Mouse (Mus musculus) forebrain, embryonic 11.5 days (tissue): ENCODE results near the gene Gps1. TPM values are rescaled to one million over a fixed set of nuclear protein-coding genes. Genes with fewer than 3 reads are reported as not detected.
A peak's percentile ranks its signal among the peaks of the same experiment; 100 is the strongest.

ENCODE experiments used
- ATAC-seq: fragments of 200-750 bp; cut with Nextera tagmentation; replicated peaks from 2 replicates; pipeline ENCODE4 v1.8.0; 2017; ENCODE audit warnings: moderate TSS enrichment; ENCODE audit not compliant: low FRiP score
- DNase-seq: peaks from one replicate; pipeline ENCODE4 v3.0.0-alpha.2; 2017; ENCODE audit warnings: low spot score
- H3K27ac ChIP-seq: fragments of 300-500 bp; sonication (generic); 2 replicates; pipeline ENCODE4 v1.5.1; 2014; ENCODE audit warnings: low read depth, low read length
- H3K27me3 ChIP-seq: fragments of 300-500 bp; sonication (generic); 2 replicates; pipeline ENCODE4 v1.6.1; 2014; ENCODE audit warnings: mild to moderate bottlenecking, low read length, mixed read lengths; ENCODE audit not compliant: control insufficient read depth, insufficient read depth
- H3K36me3 ChIP-seq: fragments of 300-500 bp; sonication (generic); 2 replicates; pipeline ENCODE4 v1.6.1; 2014; ENCODE audit warnings: mild to moderate bottlenecking, low read length, moderate library complexity, mixed read lengths; ENCODE audit not compliant: control insufficient read depth, insufficient read depth
- H3K4me1 ChIP-seq: fragments of 300-500 bp; sonication (generic); replicated peaks from 2 replicates; pipeline ENCODE4 v1.6.1; 2014; ENCODE audit warnings: low read length, mixed read lengths; ENCODE audit not compliant: control insufficient read depth, insufficient read depth
- H3K4me2 ChIP-seq: fragments of 300-500 bp; sonication (generic); 2 replicates; pipeline ENCODE4 v1.6.1; 2014; ENCODE audit warnings: low read depth, mild to moderate bottlenecking, low read length, moderate library complexity, mixed read lengths; ENCODE audit not compliant: severe bottlenecking
- H3K4me3 ChIP-seq: fragments of 300-500 bp; sonication (generic); 2 replicates; pipeline ENCODE4 v1.5.1; 2014; ENCODE audit warnings: low read depth, low read length
- H3K9ac ChIP-seq: fragments of 300-500 bp; sonication (generic); 2 replicates; pipeline ENCODE4 v1.6.1; 2014; ENCODE audit warnings: low read length
- H3K9me3 ChIP-seq: fragments of 300-500 bp; sonication (generic); 2 replicates; pipeline ENCODE4 v1.6.1; 2016; ENCODE audit warnings: low read length, mixed read lengths; ENCODE audit not compliant: control insufficient read depth
- WGBS: fragments of 180-500 bp; shearing (Covaris S2); extraction: QIAGEN DNeasy Blood & Tissue Kit; methylation state at CpG from one replicate; pipeline ENCODE4 v1.1.7; 2014; 5-methylcytosine and 5-hydroxymethylcytosine counted together
- polyA plus RNA-seq: library from polyadenylated mRNA; unstranded; fragments of >200 nt; fragmentation: Nextera tagmentation; extraction: Ambion mirVana; gene quantifications from 2 replicates; pipeline ENCODE4 v1.2.1, GENCODE M21; 2014

Gps1 gene
- polyA plus RNA-seq, 1 experiment from 2014 or later = 271 TPM

DNA sequence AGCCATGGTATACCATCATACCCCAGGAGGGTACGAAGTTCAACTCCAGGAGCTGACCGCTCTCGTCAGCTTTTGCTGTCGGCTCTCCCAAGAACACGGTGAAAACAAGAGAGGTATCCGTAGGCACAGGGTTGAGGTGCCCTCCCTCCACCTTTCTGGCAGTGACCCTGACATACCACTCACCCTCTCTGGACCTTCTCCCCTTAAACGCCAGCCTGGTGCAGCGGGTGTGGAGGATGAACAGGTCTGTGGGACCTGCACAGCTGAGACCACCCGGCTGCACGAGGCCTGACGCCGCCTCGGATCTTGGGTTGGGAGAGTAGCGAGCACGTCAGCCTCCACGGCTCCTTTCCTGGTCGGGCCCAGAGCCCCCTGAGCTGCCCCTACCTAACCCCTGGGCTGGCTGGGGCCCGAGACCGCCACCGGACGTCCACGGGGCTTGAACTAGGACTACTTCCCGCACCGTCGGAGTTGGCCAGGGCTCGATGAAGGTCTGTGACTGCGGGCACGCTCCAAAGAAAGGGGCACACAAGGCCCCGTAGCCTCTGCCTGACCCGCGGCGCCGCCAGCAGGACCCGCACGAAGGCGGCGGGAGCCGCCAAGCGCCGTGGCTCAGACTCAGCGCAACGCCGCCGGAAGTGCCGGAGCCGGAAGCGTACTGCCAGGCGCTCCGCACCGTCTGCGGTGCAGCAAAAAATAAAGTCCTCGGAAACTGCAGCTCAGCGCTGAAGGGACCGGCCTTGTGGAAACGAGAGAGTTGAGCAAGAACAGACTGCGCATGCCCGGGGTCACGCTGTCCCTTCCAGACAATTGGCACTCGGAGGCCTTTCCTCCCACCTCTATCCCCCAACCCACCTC lies 11.9 kb downstream of the Gps1 start, which contains the start of gene Dus1l:
Gene Dus1l, minus strand, starts transcription at position 648 of the 858 bp plus-strand sequence.
- Histone ChIP-seq H3K4me2 (peak within 1 kb of the TSS; percentile 96), H3K9me3 (no peaks in the 10 kb centered on the region), H3K4me3 (peak within 1 kb of the TSS; percentile 97), H3K4me1 (peaks cover 11% of the 10 kb centered on the region; the same call in 1 of the 2 replicates), H3K9ac (peak within 1 kb of the TSS; percentile 93), H3K36me3 (peaks cover 11% of the 10 kb centered on the region), H3K27ac (peak within 1 kb of the TSS; percentile 63; the same call in 1 of the 2 replicates), H3K27me3 (no peaks in the 10 kb centered on the region)
- peak; percentile 87 for ATAC-seq
- DNase-seq = peak; percentile 99
- 2% methylated on average over 59 of the region's 59 CpGs for WGBS

DNA sequence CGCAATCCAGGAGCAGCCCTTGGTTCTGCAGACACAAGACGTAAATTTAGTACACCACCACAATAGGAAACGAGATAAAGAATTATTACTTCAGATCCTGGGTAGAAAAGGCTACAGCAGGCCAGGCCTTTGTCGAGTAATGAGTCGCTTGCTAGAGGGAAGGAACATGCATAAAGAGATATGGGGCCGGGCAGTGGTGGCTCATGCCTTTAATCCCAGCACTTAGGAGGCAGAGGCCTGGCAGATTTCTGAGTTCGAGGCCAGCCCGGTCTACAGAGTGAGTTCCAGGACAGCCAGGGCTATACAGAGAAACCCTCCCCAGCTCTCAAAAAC lies 12.5 kb downstream of the Gps1 start:
- WGBS = 25% methylated on average over 8 of the region's 8 CpGs
- H3K4me2 ChIP-seq = peak overlapping the region; percentile 96
- DNase-seq = no peak
- H3K9me3 ChIP-seq = no peaks in the 10 kb centered on the region
- peak overlapping the region; percentile 93 for H3K9ac ChIP-seq
- H3K4me3 ChIP-seq = peak overlapping the region; percentile 97
- H3K4me1 ChIP-seq = peaks cover 11% of the 10 kb centered on the region; the same call in 1 of the 2 replicates
- H3K27ac ChIP-seq = peak overlapping the region; percentile 63; the same call in 1 of the 2 replicates
- no peaks in the 10 kb centered on the region for H3K27me3 ChIP-seq
- peaks cover 11% of the 10 kb centered on the region for H3K36me3 ChIP-seq
- peak; percentile 22; the same call in 1 of the 2 replicates for ATAC-seq

DNA sequence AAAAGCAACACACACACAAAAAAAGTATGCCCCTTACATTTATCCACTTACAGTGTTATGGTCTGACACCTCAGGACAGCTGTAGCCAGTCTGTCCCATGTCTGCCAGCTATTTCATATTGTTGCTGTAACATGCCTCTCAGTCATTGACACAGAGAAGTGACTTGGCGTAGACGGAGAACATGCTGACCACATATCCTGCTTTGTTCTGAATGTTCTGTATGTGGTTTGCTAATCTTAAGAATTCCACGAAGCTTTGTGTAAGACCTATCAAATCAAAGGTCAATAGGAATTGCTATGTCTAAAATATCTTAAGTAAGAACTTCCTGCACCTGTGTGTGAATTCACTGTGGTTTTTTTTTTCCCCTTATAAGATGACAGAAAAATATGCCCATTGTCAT lies 14.2 kb downstream of the Gps1 start:
- H3K27me3 ChIP-seq = no peaks in the 10 kb centered on the region
- H3K36me3 ChIP-seq = peaks cover 4% of the 10 kb centered on the region
- no peaks in the 10 kb centered on the region for H3K9me3 ChIP-seq
- no peak overlapping the region for H3K27ac ChIP-seq
- no peak for ATAC-seq
- H3K9ac ChIP-seq = no peak overlapping the region
- 91% methylated on average over 3 of the region's 3 CpGs for WGBS
- H3K4me1 ChIP-seq = peaks cover 11% of the 10 kb centered on the region; the same call in 1 of the 2 replicates
- no peak overlapping the region for H3K4me2 ChIP-seq
- no peak overlapping the region for H3K4me3 ChIP-seq
- no peak for DNase-seq

DNA sequence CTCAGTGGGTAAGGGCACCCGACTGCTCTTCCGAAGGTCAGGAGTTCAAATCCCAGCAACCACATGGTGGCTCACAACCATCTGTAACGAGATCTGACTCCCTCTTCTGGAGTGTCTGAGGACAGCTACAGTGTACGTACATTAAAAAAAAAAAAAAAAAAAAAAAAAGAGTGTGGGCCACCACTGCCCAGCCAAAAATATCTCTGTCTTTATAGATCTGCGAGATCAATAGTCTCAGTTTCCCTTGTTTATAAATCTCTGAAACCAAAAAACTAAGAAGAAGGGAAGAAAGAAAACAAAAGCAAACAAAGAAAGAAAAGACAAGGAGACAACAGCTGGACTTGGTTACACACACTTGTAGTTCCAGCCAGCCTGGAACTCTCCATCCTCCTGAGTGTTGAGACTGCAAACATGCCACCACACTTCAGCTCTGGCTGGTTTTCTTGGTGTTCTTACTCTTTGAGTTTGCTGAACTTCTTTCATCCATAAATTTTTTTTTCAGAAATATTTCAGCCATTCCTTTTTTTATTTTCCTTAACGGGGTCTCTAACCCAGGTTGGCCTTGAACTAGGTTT lies 15.3 kb downstream of the Gps1 start:
- Histone ChIP-seq H3K27me3 (no peaks in the 10 kb centered on the region), H3K4me2 (no peak overlapping the region), H3K4me3 (no peak overlapping the region), H3K9ac (no peak overlapping the region; the same call in 1 of the 2 replicates), H3K27ac (no peak overlapping the region), H3K4me1 (peaks cover 11% of the 10 kb centered on the region; the same call in 1 of the 2 replicates), H3K9me3 (no peaks in the 10 kb centered on the region), H3K36me3 (no peaks in the 10 kb centered on the region)
- ATAC-seq (no peak), DNase-seq (no peak)
- WGBS = 75% methylated on average over 6 of the region's 6 CpGs

DNA sequence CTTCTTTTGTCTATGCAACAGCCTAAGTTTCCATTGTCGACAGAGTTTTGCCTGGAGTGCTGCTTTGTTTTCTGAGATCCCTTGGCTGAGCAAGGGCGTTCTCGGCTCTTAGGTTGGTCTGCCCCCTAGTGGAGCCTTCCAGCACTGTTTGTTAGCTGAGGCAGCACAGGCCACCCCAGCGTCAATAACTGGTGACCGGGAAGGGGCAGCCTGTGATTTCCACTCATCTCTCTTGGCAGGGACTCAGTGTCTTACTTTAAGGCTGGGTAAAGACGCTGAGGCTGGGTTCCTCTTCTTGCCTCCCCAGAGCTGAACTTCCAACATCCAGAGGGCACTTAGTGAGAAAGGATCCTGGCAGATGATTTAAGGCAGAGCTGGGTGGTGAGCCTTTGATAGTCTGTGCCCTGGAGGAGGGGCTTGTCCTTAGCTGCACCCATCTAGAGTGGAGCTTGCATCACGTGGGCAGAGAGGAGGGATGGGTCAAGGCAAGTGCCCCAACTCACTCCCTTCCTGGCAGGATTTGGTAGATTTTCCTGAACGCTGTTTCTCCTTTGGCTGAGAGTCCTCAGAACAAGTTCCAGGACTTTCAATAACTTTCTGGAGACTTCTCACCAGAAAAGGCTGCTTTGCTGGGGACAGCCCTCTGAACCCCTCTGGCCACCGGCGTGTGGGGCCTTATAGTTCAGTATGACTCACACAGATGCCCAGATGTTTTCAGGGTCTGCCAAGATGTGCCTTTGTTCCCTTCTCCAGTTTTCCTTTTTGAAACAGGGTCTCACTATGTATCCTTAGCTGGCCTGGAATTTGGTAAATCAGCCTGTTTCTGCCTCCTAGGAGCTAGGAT lies 16.2 kb downstream of the Gps1 start:
- Histone ChIP-seq H3K4me2 (no peak overlapping the region), H3K4me1 (peaks cover 7% of the 10 kb centered on the region; the same call in 1 of the 2 replicates), H3K9ac (peak overlapping the region; percentile 39; the same call in 1 of the 2 replicates), H3K36me3 (no peaks in the 10 kb centered on the region; the same call in 1 of the 2 replicates), H3K4me3 (no peak overlapping the region), H3K9me3 (no peaks in the 10 kb centered on the region), H3K27me3 (no peaks in the 10 kb centered on the region), H3K27ac (no peak overlapping the region)
- WGBS = 12% methylated on average over 10 of the region's 10 CpGs
- peak; percentile 92 for DNase-seq
- ATAC-seq = peak; percentile 51

DNA sequence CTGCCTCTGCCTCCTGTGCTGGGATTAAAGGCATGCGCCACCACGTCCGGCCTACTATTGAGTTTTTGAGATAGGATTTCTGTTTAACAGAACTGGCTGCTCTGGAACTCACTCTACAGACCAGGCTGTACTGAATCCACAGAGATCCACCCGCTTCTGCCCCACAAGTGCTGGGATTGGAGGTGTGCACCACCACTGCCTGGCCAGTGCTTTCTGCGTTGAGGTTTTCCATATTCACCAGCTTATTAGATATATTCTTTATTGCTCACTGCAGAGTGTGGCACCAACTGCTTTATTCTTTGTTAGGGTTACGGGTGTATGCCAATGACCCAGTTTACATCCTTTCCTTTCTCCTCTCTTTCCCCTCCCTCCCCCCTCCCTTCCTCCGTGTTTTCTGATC lies 20.2 kb downstream of the Gps1 start:
- no peak overlapping the region for H3K27ac ChIP-seq
- ATAC-seq (no peak), DNase-seq (no peak)
- peaks cover 22% of the 10 kb centered on the region for H3K36me3 ChIP-seq
- H3K4me1 ChIP-seq = 0 out of 2 replicates have a peak, but pooled peaks cover 2% of the 10 kb centered on the region
- no peaks in the 10 kb centered on the region for H3K9me3 ChIP-seq
- H3K9ac ChIP-seq = no peak overlapping the region
- no peaks in the 10 kb centered on the region for H3K27me3 ChIP-seq
- no peak overlapping the region for H3K4me2 ChIP-seq
- WGBS = 84% methylated on average over 7 of the region's 7 CpGs
- no peak overlapping the region for H3K4me3 ChIP-seq

DNA sequence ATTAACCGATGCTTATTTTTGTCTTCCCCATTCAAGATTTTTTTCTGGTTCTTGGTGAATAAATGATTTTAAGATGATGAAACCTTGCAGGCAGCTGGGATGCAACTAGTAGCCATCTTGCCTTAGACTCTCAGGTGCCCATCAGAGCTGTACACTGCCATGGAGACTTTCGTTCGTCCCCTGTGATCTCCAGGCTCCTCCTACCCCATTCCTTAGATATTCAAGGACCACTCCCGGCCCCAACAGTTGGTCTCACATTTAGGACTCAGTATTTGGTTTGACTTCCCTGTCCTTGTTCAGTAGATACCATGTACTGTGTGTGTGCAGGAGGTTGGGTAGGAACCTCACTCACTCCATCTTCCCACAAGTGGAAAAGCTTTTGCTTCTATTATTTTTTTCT lies 20.7 kb downstream of the Gps1 start:
- no peaks in the 10 kb centered on the region for H3K27me3 ChIP-seq
- H3K36me3 ChIP-seq = peaks cover 26% of the 10 kb centered on the region
- H3K4me1 ChIP-seq = 0 out of 2 replicates have a peak, but pooled peaks cover 2% of the 10 kb centered on the region
- DNase-seq (no peak), ATAC-seq (no peak)
- H3K9me3 ChIP-seq = no peaks in the 10 kb centered on the region
- WGBS = 83% methylated on average over 4 of the region's 4 CpGs
- no peak overlapping the region for H3K9ac ChIP-seq
- no peak overlapping the region for H3K27ac ChIP-seq
- H3K4me3 ChIP-seq = no peak overlapping the region
- no peak overlapping the region for H3K4me2 ChIP-seq
